Mouse (Mus musculus) skeletal muscle tissue, adult 2 months (tissue): ENCODE measurements around the gene Gm11437.
A peak's percentile ranks its signal among the peaks of the same experiment; 100 is the strongest.

Experiments
- DNase-seq: peaks from one replicate; pipeline ENCODE4 v3.0.0-alpha.2; 2012; ENCODE audit warnings: low read depth, low spot score

Gm11437 gene

DNA sequence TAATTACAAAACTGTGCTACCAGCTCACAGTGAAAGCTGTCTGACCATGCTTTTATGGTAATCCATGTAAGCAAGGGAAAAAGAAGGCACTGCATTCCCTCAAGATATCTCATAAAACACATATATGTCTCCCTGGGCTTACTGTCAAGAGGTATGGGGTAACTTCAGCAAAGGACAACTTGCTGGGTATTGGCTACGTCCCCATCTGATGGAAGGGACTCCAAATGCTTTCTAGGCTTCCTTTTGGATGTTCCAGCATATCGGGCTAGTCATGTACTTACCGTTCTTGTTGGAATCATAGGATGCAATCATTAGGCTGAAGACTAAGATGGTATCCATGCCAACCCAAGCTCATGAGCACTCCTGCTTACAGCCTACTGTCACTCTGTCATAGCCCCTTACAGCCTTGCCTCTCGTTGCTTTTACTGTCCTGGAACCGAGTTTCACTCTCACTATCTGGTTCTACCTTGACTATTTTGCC, at the start of gene Gm11437:
TSS of gene Gm11437 (minus strand) at position 431 of the 481 bp plus-strand sequence.
- DNase-seq, result no peak

DNA sequence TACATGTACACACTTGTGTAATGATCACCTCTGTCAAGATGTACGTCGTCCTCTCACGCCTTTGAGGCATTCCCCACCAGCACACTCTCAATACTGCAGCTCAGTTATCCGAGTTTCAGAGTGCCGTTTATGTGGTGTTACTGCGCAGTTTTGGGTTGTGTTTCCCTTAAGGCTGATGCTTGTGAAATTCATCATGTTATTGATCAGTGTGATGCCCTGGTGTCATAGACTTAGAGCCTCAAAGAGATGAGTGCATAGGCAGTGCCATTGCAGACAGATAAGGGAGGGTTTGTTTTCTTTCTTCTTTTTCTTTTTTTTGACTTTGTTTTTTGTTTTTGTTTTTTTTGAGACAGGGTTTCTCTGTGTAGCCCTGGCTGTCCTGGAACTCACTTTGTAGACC, 43.6 kb upstream of the Gm11437 start:
- no peak for DNase-seq

- DNase-seq, result no peak
Measured at GRCm38 (mm10) chr11:84205776-84206175, 38.5 kb upstream of the Gm11437 start.

DNA sequence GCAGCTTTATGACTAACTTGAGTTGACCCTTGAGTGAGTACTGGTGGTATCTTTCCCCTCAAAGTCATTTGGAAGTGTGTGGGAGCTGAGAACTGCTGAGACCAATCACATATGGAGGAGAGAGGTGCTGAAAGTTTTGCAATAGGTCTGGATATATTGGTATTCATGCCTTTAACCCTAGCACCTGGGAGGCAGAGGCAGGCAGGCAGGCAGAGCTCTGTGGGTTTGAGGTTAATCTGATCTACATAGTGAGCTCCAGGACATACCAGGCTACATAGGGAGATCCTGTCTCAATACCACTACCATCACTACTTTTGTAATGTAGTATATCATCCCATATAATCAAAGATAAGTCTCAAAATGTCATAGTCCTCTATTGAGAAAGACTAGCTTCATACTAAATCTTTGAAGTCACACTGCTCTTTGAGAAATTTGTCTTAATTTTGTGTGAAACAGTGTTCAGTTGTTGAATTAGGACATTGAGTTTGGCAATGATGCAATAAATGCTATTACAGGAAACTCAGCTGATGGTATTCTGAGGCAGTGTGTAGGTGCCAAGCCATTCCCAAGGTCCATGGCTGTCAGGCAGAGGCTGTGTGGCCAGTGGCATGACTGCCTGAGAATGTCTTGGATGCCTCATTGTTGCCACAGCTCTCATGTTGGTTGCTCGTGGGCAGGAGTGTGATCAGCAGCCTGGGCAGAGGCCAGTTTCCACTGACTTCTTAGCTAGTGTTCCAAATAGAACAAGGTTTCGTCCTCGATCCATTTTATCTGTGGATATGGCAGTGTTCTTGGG, 30.5 kb upstream of the Gm11437 start:
- DNase-seq, result peak; percentile 80

- no peak for DNase-seq
Measured at GRCm38 (mm10) chr11:84194751-84195150, 27.5 kb upstream of the Gm11437 start.

GRCm38 (mm10) chr11:84193249-84193648, 26.0 kb upstream of the Gm11437 start:
- no peak for DNase-seq

DNA sequence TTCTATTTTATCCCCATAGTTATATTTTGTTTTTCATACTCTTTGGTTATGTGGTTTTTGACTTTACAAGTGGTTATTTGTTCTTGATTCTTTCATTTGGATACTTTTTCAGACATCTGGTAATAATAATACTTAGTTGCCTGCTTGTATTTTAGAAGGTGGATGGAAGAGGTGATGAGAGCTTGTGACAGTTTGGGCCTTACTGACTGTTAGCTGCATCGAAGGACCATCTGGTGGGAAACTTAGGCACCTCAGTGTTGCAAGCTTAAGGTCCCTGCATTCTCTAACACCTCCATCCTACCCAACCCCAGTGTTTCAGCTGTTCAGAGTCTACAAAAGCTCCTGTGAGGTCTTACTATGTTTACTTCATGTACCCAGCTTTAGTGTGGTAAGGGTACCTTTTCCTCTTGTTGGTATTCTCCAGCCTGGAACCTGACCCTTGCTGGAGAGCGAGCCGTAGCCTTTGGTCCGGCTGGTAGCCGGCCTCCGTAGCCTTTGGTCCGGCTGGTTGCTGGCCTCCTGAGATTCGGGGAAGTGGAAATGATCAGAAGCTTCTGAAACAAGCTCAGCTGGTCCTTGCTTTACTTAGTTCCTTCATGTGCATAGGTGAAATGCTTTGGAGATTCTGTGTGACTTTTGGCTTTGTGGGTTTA, 23.4 kb upstream of the Gm11437 start:
- no peak for DNase-seq

DNA sequence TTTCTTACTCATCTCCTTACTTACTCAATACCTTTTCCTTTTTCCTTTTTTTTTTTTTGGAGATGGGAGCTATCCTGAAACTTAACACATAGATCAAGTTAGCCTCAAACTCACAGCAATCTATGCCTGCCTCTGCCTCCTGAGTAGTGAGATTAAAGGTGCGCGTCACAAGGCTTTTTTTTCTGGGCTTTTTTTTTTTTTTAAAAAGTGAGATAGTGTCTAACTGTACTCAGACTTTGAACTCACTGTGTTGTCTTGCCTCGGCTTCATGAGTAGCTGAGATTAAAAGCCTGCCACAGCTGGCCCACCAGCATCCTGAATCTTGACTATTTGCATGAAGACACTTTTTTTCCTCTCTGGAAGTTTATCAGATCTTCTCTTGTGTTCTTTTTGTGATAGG, 21.3 kb upstream of the Gm11437 start:
- no peak for DNase-seq

- no peak for DNase-seq
Measured at GRCm38 (mm10) chr11:84181286-84181685, 14.0 kb upstream of the Gm11437 start.

DNA sequence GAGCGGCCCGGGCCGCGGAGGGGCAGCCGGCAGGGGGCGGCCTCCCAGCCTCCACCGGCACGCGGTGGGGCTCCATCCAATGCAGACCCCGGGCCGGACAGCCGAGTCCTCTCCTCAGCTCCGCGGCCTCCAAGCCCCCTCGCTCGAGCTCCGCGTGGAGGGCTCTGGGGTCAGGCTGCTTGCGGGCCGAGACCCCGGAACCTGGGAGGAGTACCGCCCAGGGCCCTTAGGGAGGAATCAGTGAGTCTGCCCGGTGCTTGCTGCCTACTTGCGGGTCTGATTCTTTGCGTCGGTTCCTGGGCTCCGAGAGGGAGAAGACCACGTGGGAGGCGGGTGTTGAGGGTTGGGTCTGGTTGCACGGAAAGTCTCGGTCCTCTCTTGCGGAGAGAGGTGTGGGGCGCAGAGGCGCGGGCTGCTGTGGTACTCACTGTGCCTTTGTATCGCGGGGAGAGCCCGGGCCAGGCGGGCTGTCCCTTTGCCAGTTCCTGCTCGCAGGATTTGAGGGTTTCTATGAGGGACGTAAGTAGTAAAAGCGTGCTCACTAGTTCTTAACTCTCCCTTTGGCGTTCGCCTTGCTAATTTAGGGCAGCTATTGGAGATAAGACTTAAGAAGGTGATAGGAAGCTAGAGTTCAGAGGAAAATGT, 12.8 kb upstream of the Gm11437 start:
- DNase-seq, result peak; percentile 46

GRCm38 (mm10) chr11:84179226-84179953, 12.1 kb upstream of the Gm11437 start:
- DNase-seq, result peak; percentile 92

- no peak for DNase-seq
Measured at GRCm38 (mm10) chr11:84178571-84178970, 11.3 kb upstream of the Gm11437 start.

GRCm38 (mm10) chr11:84172539-84173435, 5.5 kb upstream of the Gm11437 start:
- DNase-seq, result no peak

DNA sequence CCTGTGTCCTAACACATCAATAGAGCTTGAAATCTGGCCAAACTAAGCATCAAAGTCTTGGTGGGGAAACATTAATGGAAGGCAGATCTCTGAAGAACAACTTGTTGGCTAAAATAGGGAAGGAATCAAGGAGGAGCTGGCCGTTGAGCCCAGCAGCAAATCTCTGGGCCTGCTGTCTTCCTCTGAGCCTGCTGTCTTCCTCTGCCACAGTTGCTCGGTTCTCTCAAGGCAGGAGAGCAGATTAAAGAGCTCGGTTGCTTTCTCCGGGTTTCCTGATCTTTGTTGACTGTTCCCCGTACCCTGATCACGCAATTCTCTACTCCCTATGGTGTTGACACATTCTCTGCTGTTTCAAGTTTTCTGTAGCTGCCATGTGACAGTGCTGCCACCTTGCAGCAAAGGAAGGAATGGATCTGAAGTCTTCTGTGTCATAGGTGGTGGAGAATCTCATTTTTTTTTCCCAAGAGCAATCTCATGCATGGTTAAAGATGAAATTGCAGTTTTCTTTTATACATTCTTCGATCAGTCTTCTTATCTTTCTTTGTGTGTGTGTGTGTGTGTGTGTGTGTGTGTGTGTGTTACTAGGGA, 1.5 kb upstream of the Gm11437 start:
- DNase-seq, result peak; percentile 42

DNA sequence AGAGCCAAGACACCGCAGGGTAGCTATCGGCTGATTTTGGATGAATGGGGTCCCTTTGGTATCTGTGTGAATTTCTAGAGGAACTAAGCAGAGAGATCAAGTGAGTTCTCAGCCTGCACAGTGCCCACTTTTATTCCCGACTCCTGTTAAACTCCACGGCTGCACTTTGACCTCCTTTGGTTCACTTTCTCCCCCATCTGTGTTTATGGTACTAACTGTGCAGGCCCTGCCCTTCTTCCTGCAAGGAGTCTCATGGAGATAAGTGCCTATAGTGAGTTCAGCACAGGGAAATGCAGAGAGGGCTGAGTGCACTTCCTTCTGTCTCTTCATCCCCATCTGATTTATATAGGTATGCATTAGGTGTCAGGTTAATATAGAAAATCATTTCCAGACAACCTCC, 2.7 kb downstream of the Gm11437 start:
- DNase-seq, result no peak

GRCm38 (mm10) chr11:84164123-84164522, 3.2 kb downstream of the Gm11437 start:
- DNase-seq, result no peak

GRCm38 (mm10) chr11:84156535-84157262, 10.6 kb downstream of the Gm11437 start:
- DNase-seq, result no peak

- DNase-seq, result no peak
Measured at GRCm38 (mm10) chr11:84150884-84151283, 16.4 kb downstream of the Gm11437 start.

DNA sequence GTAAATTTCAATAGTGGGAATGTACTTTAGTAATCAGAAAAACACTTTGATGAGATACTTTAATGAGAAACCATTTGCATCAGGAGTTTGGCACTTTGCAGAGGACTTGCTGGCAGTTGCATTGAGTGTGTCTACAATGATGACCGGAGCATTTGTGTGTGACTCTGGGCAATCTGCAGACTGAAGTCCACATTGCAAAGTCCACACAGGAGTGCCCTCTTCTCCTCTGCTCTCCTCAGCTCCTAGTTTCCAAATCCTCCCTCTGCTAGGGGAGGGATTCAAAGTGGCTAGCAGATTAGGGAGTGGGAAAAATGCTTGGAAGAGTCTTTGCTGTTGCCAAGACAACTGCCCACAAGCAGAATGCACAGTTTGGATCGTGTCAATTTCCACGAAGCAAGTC, 21.2 kb downstream of the Gm11437 start:
- no peak for DNase-seq
